Comparison of ENCODE assay signal across 8 mouse cellular contexts in genomic region chr1:184827175-184827701, GRCm38 (mm10). TPM values are rescaled to one million over a fixed set of nuclear protein-coding genes. Genes with fewer than 3 reads are reported as not detected.
DNase-seq lines count a peak whose midpoint lies in the region; ATAC-seq lines count a peak whose summit lies in the region.

No protein-coding gene starts in this region.

- peaks cover 20% of the 10 kb centered on the region; the same call in 1 of the 2 replicates for H3K4me1 ChIP-seq in intestine, embryonic 15.5 days (replicated peaks)
- peaks cover 4% of the 10 kb centered on the region for H3K4me1 ChIP-seq in liver, embryonic 16.5 days (ENCODE audit: control insufficient read depth, low read depth, low read length)

- H3K27ac ChIP-seq in intestine, embryonic 15.5 days = peak overlapping the region; percentile 86
- peak overlapping the region; percentile 79 for H3K27ac ChIP-seq in liver, embryonic 16.5 days (ENCODE audit: low read length)

- no peaks in the 10 kb centered on the region for H3K27me3 ChIP-seq in intestine, embryonic 15.5 days (replicated peaks)
- no peaks in the 10 kb centered on the region for H3K27me3 ChIP-seq in liver, embryonic 16.5 days (ENCODE audit: control insufficient read depth, insufficient read depth, low read depth, low read length)

- peak overlapping the region; percentile 50 for H3K4me2 ChIP-seq in intestine, embryonic 15.5 days (replicated peaks)
- no peak overlapping the region for H3K4me2 ChIP-seq in liver, embryonic 16.5 days (ENCODE audit: low read depth, low read length)

- DNase-seq in cerebellum, postnatal 25 days = peak; percentile 11 to 14
- no peak for DNase-seq in cerebellum, adult 11-12 months
- DNase-seq in embryo, embryonic 9.5 days (ENCODE audit: extremely low spot score) = peak; percentile 15
- no peak for DNase-seq in gastrocnemius, postnatal 14 days
- no peak for DNase-seq in thymus, postnatal 0 days (ENCODE audit: low spot score)
- DNase-seq in cerebellum, adult 8-10 months = no peak

- peak overlapping the region; percentile 4; the same call in 1 of the 2 replicates for H3K4me3 ChIP-seq in intestine, embryonic 15.5 days (replicated peaks)
- no peak overlapping the region for H3K4me3 ChIP-seq in liver, embryonic 16.5 days (ENCODE audit: low read depth, low read length)

- H3K9ac ChIP-seq in intestine, embryonic 15.5 days = no peak overlapping the region
- no peak overlapping the region for H3K9ac ChIP-seq in liver, embryonic 16.5 days (ENCODE audit: low read depth, low read length)

- intact Hi-C loops in gastrocnemius, postnatal 14 days (cut with DNase I; ENCODE audit: low total_unique reads) = no loop called here

- peaks cover 17% of the 10 kb centered on the region for H3K36me3 ChIP-seq in intestine, embryonic 15.5 days
- peaks cover 11% of the 10 kb centered on the region; the same call in 1 of the 2 replicates for H3K36me3 ChIP-seq in liver, embryonic 16.5 days (ENCODE audit: control insufficient read depth, insufficient read depth)

- WGBS in intestine, embryonic 15.5 days = 34% methylated on average over 23 of the region's 23 CpGs
- 55% methylated on average over 23 of the region's 23 CpGs for WGBS in liver, embryonic 16.5 days (ENCODE audit: insufficient replicate concordance)

- H3K9me3 ChIP-seq in intestine, embryonic 15.5 days = no peaks in the 10 kb centered on the region
- no peaks in the 10 kb centered on the region for H3K9me3 ChIP-seq in liver, embryonic 16.5 days (replicated peaks; ENCODE audit: control insufficient read depth, low read length)

- peak; percentile 73 for ATAC-seq in intestine, embryonic 15.5 days
- ATAC-seq in liver, embryonic 16.5 days (ENCODE audit: low read depth) = peak; percentile 46

RNA-seq across cellular contexts. Expression of gene Marc1, which starts 16.1 kb away (rescaled TPM):
- polyA plus RNA-seq in intestine, embryonic 15.5 days (2015; fragmentation: Nextera tagmentation; extraction: Ambion mirVana) = 0.86 and 0.88 TPM in 2 replicates
- 42.6 and 42.9 TPM in 2 replicates for polyA plus RNA-seq in liver, embryonic 16.5 days (2015; fragmentation: Nextera tagmentation; extraction: Ambion mirVana)
- under 1 TPM in 1 of 2 experiments, not detected in 1; 0.13 TPM for total RNA-seq in gastrocnemius, postnatal 14 days (2021)
- polyA plus RNA-seq in thymus, postnatal 0 days (2015; fragmentation: Nextera tagmentation; extraction: Ambion mirVana) = 1.7 and 2.0 TPM in 2 replicates

RNA-seq across cellular contexts. Expression of gene Marc2, which starts 19.0 kb away (rescaled TPM):
- polyA plus RNA-seq in intestine, embryonic 15.5 days (2015; fragmentation: Nextera tagmentation; extraction: Ambion mirVana) = 361 and 402 TPM in 2 replicates
- 222 and 226 TPM in 2 replicates for polyA plus RNA-seq in liver, embryonic 16.5 days (2015; fragmentation: Nextera tagmentation; extraction: Ambion mirVana)
- total RNA-seq in gastrocnemius, postnatal 14 days (2021) = 100 to 1,000 TPM; 136 to 145 TPM
- polyA plus RNA-seq in thymus, postnatal 0 days (2015; fragmentation: Nextera tagmentation; extraction: Ambion mirVana) = 237 and 272 TPM in 2 replicates

RNA-seq across cellular contexts. Expression of gene C130074G19Rik, which starts 55.8 kb away (rescaled TPM):
- polyA plus RNA-seq in intestine, embryonic 15.5 days (2015; fragmentation: Nextera tagmentation; extraction: Ambion mirVana) = 2.3 and 2.7 TPM in 2 replicates
- 1.9 and 2.0 TPM in 2 replicates for polyA plus RNA-seq in liver, embryonic 16.5 days (2015; fragmentation: Nextera tagmentation; extraction: Ambion mirVana)
- 10 to 100 TPM; 25.9 to 31.8 TPM for total RNA-seq in gastrocnemius, postnatal 14 days (2021)
- polyA plus RNA-seq in thymus, postnatal 0 days (2015; fragmentation: Nextera tagmentation; extraction: Ambion mirVana) = 0.86 and 1.1 TPM in 2 replicates

Comparison
In these comparisons a context has a peak if more than half of its experiments do, and no peak if none do; other contexts are left out.
1. DNase-seq: peak in cerebellum, postnatal 25 days (2 of 2) and embryo, embryonic 9.5 days (single experiment); none in cerebellum, adult 11-12 months (single experiment), gastrocnemius, postnatal 14 days (single experiment), thymus, postnatal 0 days (single experiment) and cerebellum, adult 8-10 months (single experiment).
2. RNA of gene Marc1, which starts 16.1 kb away (polyA plus RNA-seq): 42.6 to 42.9 TPM in liver, embryonic 16.5 days; 1.7 to 2.0 TPM in thymus, postnatal 0 days and 0.86 to 0.88 TPM in intestine, embryonic 15.5 days; every median in the first group is over 10 times any median in the second.